Mouse (Mus musculus) kidney, adult 2 months (tissue): ENCODE data around the gene 9030025P20Rik.
"Not testable (repeated sequence)": the region's sequence is repeated elsewhere in the genome, so short reads cannot be mapped to it uniquely, and the experiment has no call there.

Source experiments
- CTCF ChIP-seq: fragments of 200-500 bp; conservative IDR thresholded peaks from 2 replicates; pipeline ENCODE4 v1.5.1; 2011; ENCODE audit warnings: low read depth, mild to moderate bottlenecking, control low read depth, low read length, moderate library complexity, mixed read lengths; ENCODE audit not compliant: insufficient read depth, insufficient read length
- POLR2A ChIP-seq: fragments of 200-500 bp; IDR thresholded peaks from one replicate; pipeline ENCODE4 v1.6.1; 2011; ENCODE audit warnings: low read depth, low read length, control low read depth

GRCm38 (mm10) chr17:15009088-15009487 lies 30.8 kb downstream of the 9030025P20Rik start:
- TF ChIP-seq POLR2A, CTCF: not testable (repeated sequence)
